Comparison of ENCODE assay signal across 24 mouse cellular contexts in the genomic region with DNA sequence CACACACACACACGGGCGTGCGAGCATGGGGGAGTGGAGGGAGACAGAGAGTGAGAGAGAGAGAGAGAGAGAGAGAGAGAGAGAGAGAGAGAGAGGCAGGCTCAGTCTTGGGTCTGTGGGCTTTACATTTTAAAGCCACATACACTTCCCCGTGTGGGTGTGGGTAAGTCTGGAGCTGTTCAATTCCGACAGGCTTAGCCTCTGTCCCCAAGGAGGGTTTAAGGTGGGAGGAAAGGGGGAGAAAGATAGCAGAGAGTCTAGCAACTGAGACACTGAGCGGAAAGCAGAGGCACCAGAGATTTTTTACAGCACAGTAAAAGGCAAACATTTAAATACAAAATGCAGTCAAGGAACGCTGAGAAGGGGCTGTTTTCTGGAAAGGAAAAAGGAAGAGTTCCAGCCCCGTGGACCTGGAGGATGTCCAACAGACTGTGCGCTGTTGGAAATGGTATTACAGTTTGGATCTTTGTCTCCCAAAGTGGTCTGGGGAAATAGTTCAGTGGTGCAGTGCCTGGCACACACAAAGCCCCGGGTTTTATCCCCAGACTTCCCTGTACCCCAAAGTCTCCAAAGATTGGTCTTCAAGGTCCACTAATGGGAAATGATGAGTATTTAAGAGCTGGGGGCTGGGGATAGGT. TPM values are rescaled to one million over a fixed set of nuclear protein-coding genes. Genes with fewer than 3 reads are reported as not detected.
DNase-seq lines count a peak whose midpoint lies in the region; ATAC-seq lines count a peak whose summit lies in the region.
"Had no signal": no experiment of that assay in that cellular context is flagged by ENCODE, and none has a peak within 500 bp of the region (broad histone marks: within the 10 kb centered on the region; RNA-seq: fewer than 3 reads in every experiment).

No protein-coding gene starts in this region.

- 55% methylated on average over 10 of the region's 10 CpGs for WGBS in embryonic facial prominence, embryonic 12.5 days
- WGBS in embryonic facial prominence, embryonic 10.5 days: 68% methylated on average over 10 of the region's 10 CpGs
- 25% methylated on average over 10 of the region's 10 CpGs for WGBS in limb, embryonic 13.5 days

- H3K4me1 ChIP-seq in embryonic facial prominence, embryonic 12.5 days: peaks cover 25% of the 10 kb centered on the region
- peaks cover 27% of the 10 kb centered on the region for H3K4me1 ChIP-seq in embryonic facial prominence, embryonic 10.5 days
- peaks cover 58% of the 10 kb centered on the region for H3K4me1 ChIP-seq in limb, embryonic 13.5 days

- peak overlapping the region; percentile 46; the same call in 1 of the 2 replicates for H3K27ac ChIP-seq in embryonic facial prominence, embryonic 12.5 days
- no peak overlapping the region for H3K27ac ChIP-seq in embryonic facial prominence, embryonic 10.5 days (replicated peaks)
- H3K27ac ChIP-seq in limb, embryonic 13.5 days: peak overlapping the region; percentile 73; the same call in 1 of the 2 replicates
- H3K27ac ChIP-seq: forebrain, embryonic 10.5 days; hindbrain, embryonic 12.5 days; layer of hippocampus, adult 2 months; neural tube, embryonic 12.5 days had no signal

- no peak for DNase-seq in embryonic facial prominence, embryonic 10.5 days (ENCODE audit: low spot score)
- peak; percentile 37 for DNase-seq in kidney, postnatal 10 days
- DNase-seq in kidney, postnatal 14 days: no peak
- DNase-seq in NIH3T3 (ENCODE audit: low read depth): peak; percentile 50
- DNase-seq in layer of hippocampus, postnatal 14 days (ENCODE audit: low spot score in 2 of 2): no peak
- DNase-seq in right cerebral cortex, postnatal 14 days: no peak
- DNase-seq: adrenal gland, adult 8-10 months; cerebellum, postnatal 36 days; gastrocnemius, postnatal 14 days; lung, postnatal 14 days had no signal

- no peak for ATAC-seq in embryonic facial prominence, embryonic 12.5 days (ENCODE audit: insufficient number of reproducible peaks, insufficient read depth, low FRiP score, low TSS enrichment)
- ATAC-seq in limb, embryonic 13.5 days (ENCODE audit: low FRiP score, low read depth): peak; percentile 57
- ATAC-seq: inflammation-experienced regulatory T-cells, adult 6 months had no signal

- H3K27me3 ChIP-seq in embryonic facial prominence, embryonic 12.5 days: peaks cover 8% of the 10 kb centered on the region
- H3K27me3 ChIP-seq in embryonic facial prominence, embryonic 10.5 days (replicated peaks; ENCODE audit: low read depth, poor library complexity, severe bottlenecking): peaks cover 56% of the 10 kb centered on the region
- peaks cover 8% of the 10 kb centered on the region for H3K27me3 ChIP-seq in limb, embryonic 13.5 days
- H3K27me3 ChIP-seq: CH12.LX had no signal

- H3K36me3 ChIP-seq in embryonic facial prominence, embryonic 12.5 days: no peaks in the 10 kb centered on the region
- H3K36me3 ChIP-seq in embryonic facial prominence, embryonic 10.5 days (replicated peaks): no peaks in the 10 kb centered on the region
- H3K36me3 ChIP-seq in limb, embryonic 13.5 days: no peaks in the 10 kb centered on the region
- H3K36me3 ChIP-seq: forebrain, embryonic 10.5 days; hindbrain, embryonic 12.5 days; neural tube, embryonic 12.5 days had no signal

- H3K9ac ChIP-seq in embryonic facial prominence, embryonic 12.5 days: no peak overlapping the region
- H3K9ac ChIP-seq in limb, embryonic 13.5 days: no peak overlapping the region
- H3K9ac ChIP-seq: hindbrain, embryonic 12.5 days; neural tube, embryonic 12.5 days had no signal

- H3K4me3 ChIP-seq in embryonic facial prominence, embryonic 12.5 days: no peak overlapping the region
- no peak overlapping the region for H3K4me3 ChIP-seq in embryonic facial prominence, embryonic 10.5 days
- H3K4me3 ChIP-seq in limb, embryonic 13.5 days: no peak overlapping the region
- H3K4me3 ChIP-seq: forebrain, embryonic 10.5 days; hindbrain, embryonic 12.5 days; layer of hippocampus, adult 2 months; neural tube, embryonic 12.5 days had no signal

- no peak overlapping the region for H3K4me2 ChIP-seq in embryonic facial prominence, embryonic 12.5 days (replicated peaks)
- H3K4me2 ChIP-seq in limb, embryonic 13.5 days (replicated peaks): peak overlapping the region; percentile 23; the same call in 1 of the 2 replicates
- H3K4me2 ChIP-seq: hindbrain, embryonic 12.5 days; neural tube, embryonic 12.5 days had no signal

- no peaks in the 10 kb centered on the region for H3K9me3 ChIP-seq in embryonic facial prominence, embryonic 12.5 days
- 0 out of 2 replicates have a peak, but pooled peaks cover 2% of the 10 kb centered on the region for H3K9me3 ChIP-seq in embryonic facial prominence, embryonic 10.5 days
- H3K9me3 ChIP-seq in limb, embryonic 13.5 days: no peaks in the 10 kb centered on the region
- H3K9me3 ChIP-seq: forebrain, embryonic 10.5 days; hindbrain, embryonic 12.5 days; neural tube, embryonic 12.5 days had no signal

RNA-seq across cellular contexts. Expression of gene 6030452D12Rik, which starts 5.1 kb away (rescaled TPM):
- not detected in 2 replicates for polyA plus RNA-seq in embryonic facial prominence, embryonic 12.5 days (2016; fragmentation: Nextera tagmentation; extraction: Ambion mirVana)
- not detected in 2 replicates for polyA plus RNA-seq in embryonic facial prominence, embryonic 10.5 days (2016; fragmentation: Nextera tagmentation; extraction: Ambion mirVana)
- polyA plus RNA-seq in limb, embryonic 13.5 days (2015; fragmentation: Nextera tagmentation; extraction: Ambion mirVana): not detected in 2 replicates
- not detected for total RNA-seq in layer of hippocampus, postnatal 14 days (2021)
- total RNA-seq: adrenal gland, adult 8-10 months; CH12.LX; gastrocnemius, postnatal 14 days; layer of hippocampus, adult 2 months; left cerebral cortex, adult 18-20 months had no signal
- polyA plus RNA-seq: forebrain, embryonic 10.5 days; hindbrain, embryonic 12.5 days; inflammation-experienced regulatory T-cells, adult 6 months; kidney, embryonic 16.5 days; limb, embryonic 11.5 days; liver, embryonic 16.5 days; neural tube, embryonic 12.5 days; spleen, adult 2 months; testis, adult 2 months had no signal

RNA-seq across cellular contexts. Expression of gene Cdh3, which starts 5.2 kb away (rescaled TPM):
- polyA plus RNA-seq in embryonic facial prominence, embryonic 12.5 days (2016; fragmentation: Nextera tagmentation; extraction: Ambion mirVana): 17.6 and 19.1 TPM in 2 replicates
- polyA plus RNA-seq in embryonic facial prominence, embryonic 10.5 days (2016; fragmentation: Nextera tagmentation; extraction: Ambion mirVana): 23.3 and 23.4 TPM in 2 replicates
- 55.9 and 57.5 TPM in 2 replicates for polyA plus RNA-seq in limb, embryonic 13.5 days (2015; fragmentation: Nextera tagmentation; extraction: Ambion mirVana)
- 1 to 10 TPM in 1 of 2 experiments, under 1 TPM in 1; 0.12 to 1.5 TPM for total RNA-seq in layer of hippocampus, postnatal 14 days (2021)
- total RNA-seq: CH12.LX; layer of hippocampus, adult 2 months had no signal
- polyA plus RNA-seq: inflammation-experienced regulatory T-cells, adult 6 months had no signal

Comparison
In these comparisons a context has a peak if more than half of its experiments do, and no peak if none do; other contexts are left out.
1. DNase-seq: peak in kidney, postnatal 10 days (single experiment) and NIH3T3 (single experiment); none in embryonic facial prominence, embryonic 10.5 days (single experiment), kidney, postnatal 14 days (single experiment), layer of hippocampus, postnatal 14 days (0 of 2) and right cerebral cortex, postnatal 14 days (single experiment).